Mouse (Mus musculus) ES-Bruce4 (cell line): Measurements from ENCODE around the gene 2210011C24Rik. TPM values are rescaled to one million over a fixed set of nuclear protein-coding genes. Genes with fewer than 3 reads are reported as not detected.

ENCODE experiments used
- H3K27ac ChIP-seq: 2 replicates; pipeline ENCODE4 v1.5.1; 2012; ENCODE audit warnings: low read length, inconsistent platforms; ENCODE audit not compliant: insufficient read depth
- H3K27me3 ChIP-seq: 2 replicates; pipeline ENCODE4 v1.6.1; 2012; ENCODE audit warnings: mild to moderate bottlenecking, low read length, inconsistent platforms; ENCODE audit not compliant: control insufficient read depth, poor library complexity, insufficient read depth, severe bottlenecking
- H3K36me3 ChIP-seq: 2 replicates; pipeline ENCODE4 v1.6.1; 2012; ENCODE audit warnings: inconsistent platforms, mild to moderate bottlenecking, low read length, moderate library complexity; ENCODE audit not compliant: control insufficient read depth, poor library complexity, insufficient read depth, severe bottlenecking
- H3K4me1 ChIP-seq: one replicate; pipeline ENCODE4 v1.8.1; 2011; ENCODE audit warnings: low read length; ENCODE audit not compliant: control insufficient read depth, insufficient read depth
- H3K4me3 ChIP-seq: 2 replicates; pipeline ENCODE4 v1.5.1; 2011; ENCODE audit warnings: low read depth, mild to moderate bottlenecking, low read length
- H3K9ac ChIP-seq: 2 replicates; pipeline ENCODE4 v1.6.1; 2012; ENCODE audit warnings: low read depth, mild to moderate bottlenecking, inconsistent platforms; ENCODE audit not compliant: poor library complexity, severe bottlenecking
- H3K9me3 ChIP-seq: replicated peaks from 2 replicates; pipeline ENCODE4 v1.6.1; 2012; ENCODE audit warnings: mild to moderate bottlenecking, low read length, inconsistent platforms; ENCODE audit not compliant: control insufficient read depth, poor library complexity, insufficient read depth, severe bottlenecking
- CTCF ChIP-seq: IDR thresholded peaks from one replicate; pipeline ENCODE4 v1.8.1; 2011; ENCODE audit warnings: low read depth, low read length
- EP300 ChIP-seq: IDR thresholded peaks from 2 replicates; pipeline ENCODE4 v1.6.1; 2011; ENCODE audit warnings: low read depth, low read length; ENCODE audit not compliant: insufficient read depth
- POLR2A ChIP-seq: IDR thresholded peaks from one replicate; pipeline ENCODE4 v1.8.1; 2011; ENCODE audit warnings: low read length; ENCODE audit not compliant: insufficient read depth
- polyA plus RNA-seq: library from polyadenylated mRNA; stranded (reverse); fragments of >200 nt; gene quantifications from 2 replicates; pipeline ENCODE4 v1.2.4, GENCODE M21; 2011; ENCODE audit warnings: low read depth; ENCODE audit not compliant: missing spikeins, insufficient read depth, insufficient read length

The 2210011C24Rik gene
- polyA plus RNA-seq, 1 experiment = 15.9 TPM

- no peaks in the 10 kb centered on the region for H3K4me1 ChIP-seq
- H3K36me3 ChIP-seq = peaks cover 5% of the 10 kb centered on the region; the same call in 1 of the 2 replicates
- no peak overlapping the region for H3K4me3 ChIP-seq
- H3K27ac ChIP-seq = no peak overlapping the region
- H3K9ac ChIP-seq = no peak overlapping the region
- no peaks in the 10 kb centered on the region for H3K27me3 ChIP-seq
- TF ChIP-seq CTCF (no peak), POLR2A (no peak), EP300 (no peak)
- H3K9me3 ChIP-seq = no peaks in the 10 kb centered on the region
These were observed 31.1 kb downstream of the 2210011C24Rik start for GRCm38 (mm10) chr8:83980845-83981244.

DNA sequence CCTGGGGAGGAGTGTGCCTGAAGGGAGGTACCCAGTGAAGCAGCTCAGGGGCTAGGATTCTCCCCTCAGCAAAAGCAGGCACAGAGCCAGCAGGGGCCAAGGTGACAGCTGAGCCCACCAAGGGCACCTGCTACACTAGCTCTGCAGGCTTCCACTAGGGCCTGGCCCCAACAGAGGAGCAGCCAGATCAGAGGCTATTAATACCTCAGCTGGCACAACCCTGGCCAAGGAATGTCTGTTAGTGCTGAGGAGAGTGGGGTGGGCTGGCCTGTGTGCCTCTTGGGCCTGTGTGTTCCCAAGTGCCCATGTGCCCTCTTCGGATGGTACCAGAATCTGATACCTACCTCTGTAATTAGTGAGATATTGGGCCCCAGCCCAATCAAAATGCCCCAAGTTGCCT lies 31.7 kb downstream of the 2210011C24Rik start:
- Histone ChIP-seq H3K9ac (no peak overlapping the region), H3K9me3 (no peaks in the 10 kb centered on the region), H3K4me1 (no peaks in the 10 kb centered on the region), H3K36me3 (peaks cover 5% of the 10 kb centered on the region; the same call in 1 of the 2 replicates), H3K4me3 (no peak overlapping the region), H3K27me3 (no peaks in the 10 kb centered on the region), H3K27ac (no peak overlapping the region)
- TF ChIP-seq POLR2A (no peak), EP300 (no peak), CTCF (no peak)

- H3K9ac ChIP-seq = no peak overlapping the region
- H3K9me3 ChIP-seq = no peaks in the 10 kb centered on the region
- no peaks in the 10 kb centered on the region for H3K4me1 ChIP-seq
- H3K36me3 ChIP-seq = peaks cover 5% of the 10 kb centered on the region; the same call in 1 of the 2 replicates
- no peak overlapping the region for H3K27ac ChIP-seq
- H3K27me3 ChIP-seq = no peaks in the 10 kb centered on the region
- TF ChIP-seq CTCF (no peak), EP300 (no peak), POLR2A (no peak)
- no peak overlapping the region for H3K4me3 ChIP-seq
These were observed 33.8 kb downstream of the 2210011C24Rik start for GRCm38 (mm10) chr8:83978200-83978599.

DNA sequence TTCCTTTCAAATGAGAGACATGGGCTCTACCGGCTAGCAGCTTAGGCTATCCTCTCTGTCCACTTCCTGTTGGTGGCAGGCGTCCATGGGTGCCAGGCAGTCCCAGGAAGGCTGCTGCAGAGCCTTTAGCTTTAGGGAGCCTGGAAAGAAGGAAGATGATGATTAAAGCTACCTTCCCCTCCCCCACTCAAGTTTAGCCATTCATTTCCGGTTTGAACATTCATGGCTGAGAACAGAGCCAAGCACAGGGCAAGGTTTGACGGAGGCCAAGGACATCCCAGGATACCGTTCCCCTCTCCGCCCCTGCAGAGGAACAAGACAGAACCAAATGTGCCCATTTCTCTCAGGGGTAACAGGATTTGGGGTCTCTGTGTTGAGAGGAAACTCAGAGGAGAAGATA lies 34.3 kb downstream of the 2210011C24Rik start:
- no peak for TF ChIP-seq POLR2A
- no peaks in the 10 kb centered on the region for H3K4me1 ChIP-seq
- H3K4me3 ChIP-seq = no peak overlapping the region
- no peak overlapping the region for H3K9ac ChIP-seq
- no peaks in the 10 kb centered on the region for H3K27me3 ChIP-seq
- H3K27ac ChIP-seq = no peak overlapping the region
- peaks cover 5% of the 10 kb centered on the region; the same call in 1 of the 2 replicates for H3K36me3 ChIP-seq
- H3K9me3 ChIP-seq = no peaks in the 10 kb centered on the region

- Histone ChIP-seq H3K36me3 (peaks cover 5% of the 10 kb centered on the region; the same call in 1 of the 2 replicates), H3K4me1 (no peaks in the 10 kb centered on the region), H3K9ac (no peak overlapping the region), H3K4me3 (no peak overlapping the region), H3K27me3 (no peaks in the 10 kb centered on the region), H3K9me3 (no peaks in the 10 kb centered on the region), H3K27ac (no peak overlapping the region)
- no peak for TF ChIP-seq POLR2A
- TF ChIP-seq CTCF = no peak
- TF ChIP-seq EP300 = no peak
These were observed 35.1 kb downstream of the 2210011C24Rik start for GRCm38 (mm10) chr8:83976779-83977350.

- Histone ChIP-seq H3K36me3 (peaks cover 2% of the 10 kb centered on the region; the same call in 1 of the 2 replicates), H3K4me1 (no peaks in the 10 kb centered on the region), H3K27me3 (no peaks in the 10 kb centered on the region), H3K4me3 (no peak overlapping the region), H3K9ac (no peak overlapping the region), H3K9me3 (no peaks in the 10 kb centered on the region), H3K27ac (no peak overlapping the region)
- TF ChIP-seq EP300 (no peak), CTCF (peak; percentile 36)
These were observed 35.8 kb downstream of the 2210011C24Rik start for GRCm38 (mm10) chr8:83976101-83976630.
